Mouse (Mus musculus) CH12.LX (cell line): ENCODE data around the gene Smarcad1. TPM values are rescaled to one million over a fixed set of nuclear protein-coding genes. Genes with fewer than 3 reads are reported as not detected.

ENCODE experiments used
- DNase-seq: peaks from one replicate; pipeline ENCODE4 v3.0.0-alpha.2; 2013; ENCODE audit errors: extremely low read depth
- H3K27ac ChIP-seq: 2 replicates; pipeline ENCODE4 v1.5.1; 2012; ENCODE audit warnings: low read depth, mild to moderate bottlenecking, control low read depth, moderate library complexity; ENCODE audit not compliant: insufficient read depth
- H3K27me3 ChIP-seq: replicated peaks from 2 replicates; pipeline ENCODE3; 2012; ENCODE audit warnings: inconsistent platforms
- H3K36me3 ChIP-seq, 2 experiments: replicated peaks in 1 of 2; 2 replicates each; pipeline versions ENCODE3 to v1.6.1; 2012; ENCODE audit warnings: inconsistent platforms in 1 of 2, low read length in 1 of 2, mild to moderate bottlenecking in 1 of 2, mixed read lengths in 1 of 2, moderate library complexity in 1 of 2; ENCODE audit not compliant: control insufficient read depth in 1 of 2, insufficient read depth in 1 of 2
- H3K4me1 ChIP-seq, 2 experiments: 2 replicates each; pipeline ENCODE4 v1.6.1; 2012; ENCODE audit warnings: inconsistent platforms in 1 of 2, moderate library complexity in 1 of 2; ENCODE audit not compliant: insufficient read depth in 2 of 2, control insufficient read depth in 1 of 2
- H3K4me2 ChIP-seq: 2 replicates; pipeline ENCODE4 v1.6.1; 2012; ENCODE audit warnings: low read depth, mild to moderate bottlenecking, control low read depth; ENCODE audit not compliant: poor library complexity, insufficient read depth, severe bottlenecking
- H3K4me3 ChIP-seq, 3 experiments: fragments of 150-350 bp in 1 of 3; sonication (generic) in 1 of 3; replicated peaks in 1 of 3; 2 replicates each; pipeline versions ENCODE3 to v1.5.1; 2011 to 2012; ENCODE audit warnings: low read depth in 2 of 3, low read length in 2 of 3, mild to moderate bottlenecking in 2 of 3, moderate library complexity in 2 of 3, control low read depth in 1 of 3, improper control_type of control experiment in 1 of 3, inconsistent platforms in 1 of 3, mixed read lengths in 1 of 3; ENCODE audit not compliant: poor library complexity in 1 of 3
- H3K79me2 ChIP-seq: replicated peaks from 2 replicates; pipeline ENCODE4 v1.6.1; 2012; ENCODE audit warnings: mild to moderate bottlenecking, moderate library complexity; ENCODE audit not compliant: control insufficient read depth, poor library complexity, insufficient read depth, severe bottlenecking; ENCODE audit errors: extremely low read depth
- H3K9ac ChIP-seq: 2 replicates; pipeline ENCODE4 v1.6.1; 2012; ENCODE audit warnings: low read depth, mild to moderate bottlenecking, control low read depth, moderate library complexity; ENCODE audit not compliant: insufficient read depth
- H3K9me3 ChIP-seq: replicated peaks from 2 replicates; pipeline ENCODE3; 2012; ENCODE audit warnings: low read length, inconsistent platforms, mixed read lengths
- BHLHE40 ChIP-seq: IDR thresholded peaks from 2 replicates; pipeline ENCODE4 v1.6.1; 2011; ENCODE audit warnings: mild to moderate bottlenecking, low read depth, low read length, improper control_type of control experiment
- CHD1 ChIP-seq: IDR thresholded peaks from 2 replicates; pipeline ENCODE4 v1.6.1; 2012; ENCODE audit warnings: low read depth, low read length, improper control_type of control experiment, inconsistent platforms
- CHD2 ChIP-seq: IDR thresholded peaks from 2 replicates; pipeline ENCODE4 v1.6.1; 2011; ENCODE audit warnings: low read length, improper control_type of control experiment
- CTCF ChIP-seq, 2 experiments: IDR thresholded peaks in 1 of 2; conservative IDR thresholded peaks in 1 of 2; 2 replicates each; pipeline ENCODE4 v1.5.1; 2011 to 2012; ENCODE audit warnings: low read depth in 2 of 2, low read length in 2 of 2, improper control_type of control experiment in 1 of 2, inconsistent platforms in 1 of 2, mild to moderate bottlenecking in 1 of 2, moderate library complexity in 1 of 2
- ELF1 ChIP-seq: IDR thresholded peaks from 2 replicates; pipeline ENCODE4 v1.6.1; 2014; ENCODE audit warnings: low read depth, mild to moderate bottlenecking, inconsistent platforms, low read length, improper control_type of control experiment
- IRF4 ChIP-seq: IDR thresholded peaks from 2 replicates; pipeline ENCODE4 v1.6.1; 2014; ENCODE audit warnings: low read depth, mild to moderate bottlenecking, inconsistent platforms, low read length, improper control_type of control experiment
- JUND ChIP-seq: conservative IDR thresholded peaks from 2 replicates; pipeline ENCODE4 v1.6.1; 2011; ENCODE audit warnings: low read depth, low read length, improper control_type of control experiment
- KAT2A ChIP-seq: IDR thresholded peaks from 2 replicates; pipeline ENCODE4 v1.6.1; 2012; ENCODE audit warnings: low read length, improper control_type of control experiment, inconsistent platforms; ENCODE audit not compliant: insufficient replicate concordance
- MAFK ChIP-seq: IDR thresholded peaks from 2 replicates; pipeline ENCODE4 v1.6.1; 2011; ENCODE audit warnings: low read length, improper control_type of control experiment; ENCODE audit not compliant: insufficient replicate concordance
- MEF2A ChIP-seq: IDR thresholded peaks from 2 replicates; pipeline ENCODE4 v1.6.1; 2014; ENCODE audit warnings: low read depth, mild to moderate bottlenecking, inconsistent platforms, low read length, improper control_type of control experiment, borderline replicate concordance
- MYC ChIP-seq: IDR thresholded peaks from 2 replicates; pipeline ENCODE4 v1.6.1; 2011; ENCODE audit warnings: low read depth, mild to moderate bottlenecking, improper control_type of control experiment, low read length
- NRF1 ChIP-seq: IDR thresholded peaks from 2 replicates; pipeline ENCODE4 v1.6.1; 2014; ENCODE audit warnings: low read depth, mild to moderate bottlenecking, inconsistent platforms, low read length, improper control_type of control experiment, moderate library complexity
- POLR2AphosphoS2 ChIP-seq: IDR thresholded peaks from 2 replicates; pipeline ENCODE4 v1.6.1; 2011; ENCODE audit warnings: low read depth, low read length, improper control_type of control experiment
- RAD21 ChIP-seq: IDR thresholded peaks from 2 replicates; pipeline ENCODE4 v1.6.1; 2011; ENCODE audit warnings: low read depth, mild to moderate bottlenecking, low read length, improper control_type of control experiment, moderate library complexity
- RCOR1 ChIP-seq: conservative IDR thresholded peaks from 2 replicates; pipeline ENCODE4 v1.6.1; 2012; ENCODE audit warnings: low read depth, mild to moderate bottlenecking, inconsistent platforms, low read length, improper control_type of control experiment
- SIN3A ChIP-seq: IDR thresholded peaks from 2 replicates; pipeline ENCODE4 v1.6.1; 2012; ENCODE audit warnings: low read length, improper control_type of control experiment, inconsistent platforms
- SMC3 ChIP-seq: IDR thresholded peaks from 2 replicates; pipeline ENCODE4 v1.6.1; 2011; ENCODE audit warnings: low read depth, low read length, improper control_type of control experiment
- TBP ChIP-seq: conservative IDR thresholded peaks from 2 replicates; pipeline ENCODE4 v1.6.1; 2011; ENCODE audit warnings: low read depth, low read length, improper control_type of control experiment
- TCF12 ChIP-seq: IDR thresholded peaks from 2 replicates; pipeline ENCODE4 v1.6.1; 2014; ENCODE audit warnings: low read depth, mild to moderate bottlenecking, inconsistent platforms, low read length, improper control_type of control experiment
- USF2 ChIP-seq: conservative IDR thresholded peaks from 2 replicates; pipeline ENCODE4 v1.6.1; 2011; ENCODE audit warnings: low read depth, low read length, improper control_type of control experiment
- dilution Hi-C: fragments of 300-500 bp; cut with MboI; formaldehyde crosslinking; loops from 2 replicates; pipeline ENCODE4 v1.14.3; 2020; ENCODE audit warnings: low sequenced_read_pairs; ENCODE audit not compliant: extremely low pct_unique_long_range_greater_than_20kb, extremely low pct_ligation_motif_present
- in situ Hi-C: fragments of 300-500 bp; cut with MboI; formaldehyde crosslinking; loops from 3 replicates; pipeline ENCODE4 v1.14.3; 2019; ENCODE audit warnings: low sequenced_read_pairs, low pct_ligation_motif_present, low pct_unique_long_range_greater_than_20kb, mixed read lengths
- polyA plus RNA-seq: library from polyadenylated mRNA; unstranded; fragments of >175 nt; gene quantifications from 2 replicates; pipeline ENCODE4 v1.2.1, GENCODE M21; 2012; ENCODE audit warnings: low read depth; ENCODE audit not compliant: insufficient read length
- total RNA-seq, 2 experiments: library from RNA; depleted of rRNA; stranded (reverse); fragments of 300-350 nt in 1 of 2; fragments of >200 nt in 1 of 2; gene quantifications; 2 replicates each; pipeline ENCODE4 v1.2.3; 2012 to 2014

Gene Smarcad1
- total and polyA plus RNA-seq, 3 experiments, result 30.2 to 57.4 (median 43.9) TPM

GRCm38 (mm10) chr6:65153570-65153969, 111.2 kb downstream of the Smarcad1 start:
- no peaks in the 10 kb centered on the region for H3K36me3 ChIP-seq
- H3K4me1 ChIP-seq, result no peaks in the 10 kb centered on the region
- no peak for TF ChIP-seq ELF1
- no peak for TF ChIP-seq POLR2AphosphoS2
- no peak for TF ChIP-seq JUND
- no peak for TF ChIP-seq RCOR1
- no peak for TF ChIP-seq KAT2A
- TF ChIP-seq TCF12, result no peak
- no peak for TF ChIP-seq IRF4
- TF ChIP-seq TBP, result no peak
- no peak for TF ChIP-seq SMC3
- TF ChIP-seq CHD1, result no peak
- TF ChIP-seq RAD21, result no peak
- TF ChIP-seq CHD2, result no peak
- no peak for TF ChIP-seq USF2
- no peak for TF ChIP-seq BHLHE40
- no peak for TF ChIP-seq MYC
- TF ChIP-seq MEF2A, result no peak
- TF ChIP-seq CTCF (conservative IDR thresholded peaks at IDR 0.05 in 1 of 2, IDR thresholded peaks at IDR 0.05 in 1 of 2; ENCODE audit: low read depth in 2 of 2, low read length in 2 of 2), result no peak
- no peak for TF ChIP-seq SIN3A
- TF ChIP-seq, all 38 proteins: peak for 0
- no peaks in the 10 kb centered on the region for H3K79me2 ChIP-seq
- H3K9me3 ChIP-seq, result no peaks in the 10 kb centered on the region
- dilution Hi-C loops, result no loop called here
- no peak overlapping the region for H3K27ac ChIP-seq
- H3K4me3 ChIP-seq, result no peak overlapping the region
- no peak overlapping the region for H3K4me2 ChIP-seq
- DNase-seq, result no peak
- H3K27me3 ChIP-seq, result no peaks in the 10 kb centered on the region
- in situ Hi-C loops, result no loop called here
- H3K9ac ChIP-seq, result no peak overlapping the region

- Histone ChIP-seq H3K27me3 (no peaks in the 10 kb centered on the region), H3K9ac (no peak overlapping the region), H3K4me1 (peaks cover 0 to 4% of the 10 kb centered on the region in 2 experiments; a peak in 1 of 4 replicates), H3K79me2 (no peaks in the 10 kb centered on the region), H3K9me3 (no peaks in the 10 kb centered on the region), H3K4me2 (no peak overlapping the region), H3K36me3 (no peaks in the 10 kb centered on the region), H3K4me3 (no peak overlapping the region), H3K27ac (no peak overlapping the region)
- in situ Hi-C loops, result no loop called here
- TF ChIP-seq NRF1, result no peak
- no peak for TF ChIP-seq TCF12
- TF ChIP-seq MAFK, result no peak
- dilution Hi-C loops, result no loop called here
- DNase-seq, result no peak
These were observed 114.7 kb downstream of the Smarcad1 start for GRCm38 (mm10) chr6:65157042-65157441.
